In genomic region chr1:52354041-52354582, GRCm38 (mm10) we compare ENCODE assay signal across 9 mouse cellular contexts.
A peak's percentile ranks its signal among the peaks of the same experiment; 100 is the strongest.
DNase-seq lines count a peak whose midpoint lies in the region; ATAC-seq and TF ChIP-seq lines count a peak whose summit lies in the region.
"Had no signal": no experiment of that assay in that cellular context is flagged by ENCODE, and none has a peak within 500 bp of the region (broad histone marks: within the 10 kb centered on the region; RNA-seq: fewer than 3 reads in every experiment).

No protein-coding gene starts in this region.

- TF ChIP-seq CTCF in hindbrain, postnatal 0 days (IDR thresholded peaks at IDR 0.05; ENCODE audit: low read depth): no peak

- 90% methylated on average over 6 of the region's 6 CpGs for WGBS in hindbrain, postnatal 0 days
- WGBS in hindbrain, embryonic 13.5 days: 94% methylated on average over 6 of the region's 6 CpGs
- 66% methylated on average over 6 of the region's 6 CpGs for WGBS in lung, embryonic 15.5 days
- WGBS in neural tube, embryonic 15.5 days: 89% methylated on average over 6 of the region's 6 CpGs
- 90% methylated on average over 6 of the region's 6 CpGs for WGBS in forebrain, embryonic 14.5 days

- no peaks in the 10 kb centered on the region for H3K36me3 ChIP-seq in hindbrain, postnatal 0 days (ENCODE audit: insufficient read depth, low read length)
- no peaks in the 10 kb centered on the region for H3K36me3 ChIP-seq in hindbrain, embryonic 13.5 days
- no peaks in the 10 kb centered on the region for H3K36me3 ChIP-seq in lung, embryonic 15.5 days
- H3K36me3 ChIP-seq in neural tube, embryonic 15.5 days: no peaks in the 10 kb centered on the region
- no peaks in the 10 kb centered on the region for H3K36me3 ChIP-seq in forebrain, embryonic 14.5 days (ENCODE audit: control insufficient read depth, insufficient read depth, low read length)
- H3K36me3 ChIP-seq: liver, embryonic 15.5 days had no signal

- no peaks in the 10 kb centered on the region for H3K9me3 ChIP-seq in hindbrain, postnatal 0 days (ENCODE audit: low read length)
- no peaks in the 10 kb centered on the region for H3K9me3 ChIP-seq in hindbrain, embryonic 13.5 days
- no peaks in the 10 kb centered on the region for H3K9me3 ChIP-seq in lung, embryonic 15.5 days
- H3K9me3 ChIP-seq in neural tube, embryonic 15.5 days (replicated peaks): no peaks in the 10 kb centered on the region
- no peaks in the 10 kb centered on the region for H3K9me3 ChIP-seq in forebrain, embryonic 14.5 days (replicated peaks; ENCODE audit: control insufficient read depth, low read length)
- H3K9me3 ChIP-seq: liver, embryonic 15.5 days had no signal

- H3K4me2 ChIP-seq in hindbrain, postnatal 0 days (ENCODE audit: low read depth, low read length): no peak overlapping the region
- H3K4me2 ChIP-seq in hindbrain, embryonic 13.5 days: no peak overlapping the region
- no peak overlapping the region for H3K4me2 ChIP-seq in lung, embryonic 15.5 days
- H3K4me2 ChIP-seq in neural tube, embryonic 15.5 days: no peak overlapping the region
- no peak overlapping the region for H3K4me2 ChIP-seq in forebrain, embryonic 14.5 days (ENCODE audit: low read length)
- H3K4me2 ChIP-seq: liver, embryonic 15.5 days had no signal

- no peak overlapping the region for H3K9ac ChIP-seq in hindbrain, postnatal 0 days (replicated peaks; ENCODE audit: low read length)
- H3K9ac ChIP-seq in hindbrain, embryonic 13.5 days: no peak overlapping the region
- no peak overlapping the region for H3K9ac ChIP-seq in lung, embryonic 15.5 days
- no peak overlapping the region for H3K9ac ChIP-seq in neural tube, embryonic 15.5 days (replicated peaks)
- no peak overlapping the region for H3K9ac ChIP-seq in forebrain, embryonic 14.5 days (ENCODE audit: low read length)
- H3K9ac ChIP-seq: liver, embryonic 15.5 days had no signal

- intact Hi-C loops in heart, postnatal 10 days (cut with DNase I): no loop called here

- no peak overlapping the region for H3K4me3 ChIP-seq in hindbrain, postnatal 0 days (ENCODE audit: low read length)
- no peak overlapping the region for H3K4me3 ChIP-seq in hindbrain, embryonic 13.5 days
- no peak overlapping the region for H3K4me3 ChIP-seq in lung, embryonic 15.5 days
- no peak overlapping the region for H3K4me3 ChIP-seq in neural tube, embryonic 15.5 days (replicated peaks)
- no peak overlapping the region for H3K4me3 ChIP-seq in forebrain, embryonic 14.5 days (ENCODE audit: low read depth, low read length)
- H3K4me3 ChIP-seq: liver, embryonic 15.5 days had no signal

- H3K27me3 ChIP-seq in hindbrain, postnatal 0 days (ENCODE audit: insufficient read depth, low read length): no peaks in the 10 kb centered on the region
- no peaks in the 10 kb centered on the region for H3K27me3 ChIP-seq in hindbrain, embryonic 13.5 days
- no peaks in the 10 kb centered on the region for H3K27me3 ChIP-seq in lung, embryonic 15.5 days
- no peaks in the 10 kb centered on the region for H3K27me3 ChIP-seq in neural tube, embryonic 15.5 days (replicated peaks)
- H3K27me3 ChIP-seq in forebrain, embryonic 14.5 days (replicated peaks; ENCODE audit: control insufficient read depth, insufficient read depth, low read length): no peaks in the 10 kb centered on the region
- H3K27me3 ChIP-seq: liver, embryonic 15.5 days had no signal

- no peaks in the 10 kb centered on the region for H3K4me1 ChIP-seq in hindbrain, postnatal 0 days (ENCODE audit: insufficient read depth, low read length)
- H3K4me1 ChIP-seq in hindbrain, embryonic 13.5 days (replicated peaks): no peaks in the 10 kb centered on the region
- H3K4me1 ChIP-seq in lung, embryonic 15.5 days: no peaks in the 10 kb centered on the region
- H3K4me1 ChIP-seq in neural tube, embryonic 15.5 days: no peaks in the 10 kb centered on the region
- no peaks in the 10 kb centered on the region for H3K4me1 ChIP-seq in forebrain, embryonic 14.5 days (ENCODE audit: control insufficient read depth, insufficient read depth, low read length)
- H3K4me1 ChIP-seq: liver, embryonic 15.5 days had no signal

- ATAC-seq in hindbrain, postnatal 0 days: peak; percentile 12; the same call in 1 of the 2 replicates
- no peak for ATAC-seq in hindbrain, embryonic 13.5 days (ENCODE audit: low FRiP score)
- ATAC-seq in lung, embryonic 15.5 days (ENCODE audit: borderline replicate concordance, extremely low read depth, low FRiP score, low TSS enrichment): peak; percentile 42; the same call in 1 of the 2 replicates
- ATAC-seq in neural tube, embryonic 15.5 days (ENCODE audit: low FRiP score): no peak
- no peak for ATAC-seq in forebrain, embryonic 14.5 days

- H3K27ac ChIP-seq in hindbrain, postnatal 0 days: no peak overlapping the region
- no peak overlapping the region for H3K27ac ChIP-seq in hindbrain, embryonic 13.5 days
- H3K27ac ChIP-seq in lung, embryonic 15.5 days: no peak overlapping the region
- H3K27ac ChIP-seq in neural tube, embryonic 15.5 days (replicated peaks): no peak overlapping the region
- H3K27ac ChIP-seq in forebrain, embryonic 14.5 days (ENCODE audit: low read depth, low read length): no peak overlapping the region
- H3K27ac ChIP-seq: liver, embryonic 15.5 days had no signal

- peak; percentile 13 for DNase-seq in hindbrain, postnatal 0 days (ENCODE audit: low spot score)
- peak; percentile 89 for DNase-seq in adrenal gland, postnatal 25 days
- peak; percentile 40 to 54 for DNase-seq in heart, postnatal 10 days
- no peak for DNase-seq in forebrain, embryonic 14.5 days (ENCODE audit: low spot score)
- no peak for DNase-seq in liver

Comparison
In these comparisons a context has a peak if more than half of its experiments do, and no peak if none do; other contexts are left out.
1. ATAC-seq: peak in hindbrain, postnatal 0 days (single experiment) and lung, embryonic 15.5 days (single experiment); none in hindbrain, embryonic 13.5 days (single experiment), neural tube, embryonic 15.5 days (single experiment) and forebrain, embryonic 14.5 days (single experiment).
2. DNase-seq: peak in hindbrain, postnatal 0 days (single experiment), adrenal gland, postnatal 25 days (single experiment) and heart, postnatal 10 days (2 of 2); none in forebrain, embryonic 14.5 days (single experiment) and liver (single experiment).